Mouse (Mus musculus) kidney, adult 2 months (tissue): ENCODE measurements around the gene Trrap. TPM values are rescaled to one million over a fixed set of nuclear protein-coding genes. Genes with fewer than 3 reads are reported as not detected.

ENCODE experiments used
- DNase-seq: peaks from one replicate; pipeline ENCODE4 v3.0.0; 2021
- H3K27ac ChIP-seq: fragments of 200-500 bp; 2 replicates; pipeline ENCODE4 v1.5.1; 2012; ENCODE audit warnings: low read depth, low read length, control low read depth, inconsistent platforms; ENCODE audit not compliant: insufficient read depth
- H3K27me3 ChIP-seq: fragments of 200-500 bp; replicated peaks from 2 replicates; pipeline ENCODE4 v1.6.1; 2012; ENCODE audit warnings: mild to moderate bottlenecking, moderate library complexity, low read length, inconsistent platforms; ENCODE audit not compliant: control insufficient read depth, insufficient read depth
- H3K36me3 ChIP-seq: fragments of 200-500 bp; 2 replicates; pipeline ENCODE4 v1.6.1; 2012; ENCODE audit warnings: mild to moderate bottlenecking, moderate library complexity, low read length, inconsistent platforms; ENCODE audit not compliant: control insufficient read depth, insufficient read depth
- H3K4me1 ChIP-seq: fragments of 200-500 bp; 2 replicates; pipeline ENCODE4 v1.6.1; 2011; ENCODE audit warnings: low read length; ENCODE audit not compliant: control insufficient read depth, insufficient read depth
- H3K4me3 ChIP-seq: fragments of 200-500 bp; 2 replicates; pipeline ENCODE4 v1.5.1; 2011; ENCODE audit warnings: mild to moderate bottlenecking, low read depth, low read length, control low read depth; ENCODE audit not compliant: insufficient read depth
- CTCF ChIP-seq: fragments of 200-500 bp; conservative IDR thresholded peaks from 2 replicates; pipeline ENCODE4 v1.5.1; 2011; ENCODE audit warnings: low read depth, mild to moderate bottlenecking, control low read depth, low read length, moderate library complexity, mixed read lengths; ENCODE audit not compliant: insufficient read depth, insufficient read length
- POLR2A ChIP-seq: fragments of 200-500 bp; IDR thresholded peaks from one replicate; pipeline ENCODE4 v1.6.1; 2011; ENCODE audit warnings: low read depth, low read length, control low read depth
- WGBS: fragments of 180-500 bp; shearing (Covaris S2); methylation state at CpG from one replicate; pipeline ENCODE4 v1.1.7; 2018; 5-methylcytosine and 5-hydroxymethylcytosine counted together
- polyA plus RNA-seq: library from polyadenylated mRNA; depleted of rRNA; stranded (reverse); fragments of >200 nt; gene quantifications from 2 replicates; pipeline ENCODE4 v1.2.3, GENCODE M21; 2012

Trrap gene
- polyA plus RNA-seq, 1 experiment = 71.7 TPM

DNA sequence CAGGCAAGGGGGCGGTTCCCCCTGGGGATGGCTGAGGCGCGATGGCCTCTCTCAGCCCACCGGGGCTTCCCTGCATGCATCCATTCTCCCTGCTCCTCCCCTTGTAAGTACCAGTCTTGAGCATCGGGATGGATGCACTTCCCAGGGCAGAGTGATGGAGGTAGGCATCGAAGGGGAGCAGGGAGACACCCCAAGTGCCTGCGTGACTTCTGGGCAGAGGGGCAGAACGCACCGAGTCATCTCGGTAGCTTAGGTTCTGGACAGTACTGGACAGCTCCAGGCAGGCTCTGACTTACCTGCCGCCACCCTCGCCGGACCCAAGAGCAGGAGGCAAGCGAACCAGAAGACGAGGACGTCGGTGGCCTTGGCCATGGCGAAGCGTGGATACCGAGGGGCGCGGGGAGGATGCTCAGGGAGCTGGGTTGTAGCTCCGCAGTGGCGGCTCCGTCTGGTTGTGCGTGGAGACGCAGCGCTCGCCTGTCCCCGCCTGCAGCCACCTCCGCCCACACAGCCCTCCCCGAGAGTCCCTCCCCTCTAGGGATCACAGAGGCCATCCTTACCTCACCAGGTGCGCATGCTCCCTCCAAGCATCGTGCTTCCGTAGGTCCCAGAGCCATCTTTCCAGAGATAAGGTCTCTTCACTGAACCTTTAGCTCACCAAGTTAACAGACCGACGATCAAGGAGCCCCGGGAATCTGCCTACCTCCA lies 6.2 kb upstream of the Trrap start, which contains the start of gene Tmem130:
Gene Tmem130, minus strand, starts transcription at position 658 of the 708 bp plus-strand sequence.
- no peaks in the 10 kb centered on the region for H3K27me3 ChIP-seq
- WGBS = 2% methylated on average over 38 of the region's 38 CpGs
- no peaks in the 10 kb centered on the region for H3K36me3 ChIP-seq
- DNase-seq = peak; percentile 38
- no peak for TF ChIP-seq CTCF
- no peak for TF ChIP-seq POLR2A
- H3K4me3 ChIP-seq = 0 out of 2 replicates have a peak within 1 kb of the TSS, but pooled peaks have one; percentile 1
- H3K4me1 ChIP-seq = peaks cover under 1% of the 10 kb centered on the region; the same call in 1 of the 2 replicates
- H3K27ac ChIP-seq = no peak within 1 kb of the TSS

GRCm38 (mm10) chr5:144766026-144766425 lies 1.5 kb upstream of the Trrap start:
- Histone ChIP-seq H3K4me3 (no peak overlapping the region), H3K27ac (no peak overlapping the region), H3K4me1 (peaks cover 5% of the 10 kb centered on the region; the same call in 1 of the 2 replicates), H3K36me3 (no peaks in the 10 kb centered on the region), H3K27me3 (no peaks in the 10 kb centered on the region)
- TF ChIP-seq CTCF (no peak), POLR2A (no peak)
- 32% methylated on average over 7 of the region's 7 CpGs for WGBS
- DNase-seq = peak; percentile 82

DNA sequence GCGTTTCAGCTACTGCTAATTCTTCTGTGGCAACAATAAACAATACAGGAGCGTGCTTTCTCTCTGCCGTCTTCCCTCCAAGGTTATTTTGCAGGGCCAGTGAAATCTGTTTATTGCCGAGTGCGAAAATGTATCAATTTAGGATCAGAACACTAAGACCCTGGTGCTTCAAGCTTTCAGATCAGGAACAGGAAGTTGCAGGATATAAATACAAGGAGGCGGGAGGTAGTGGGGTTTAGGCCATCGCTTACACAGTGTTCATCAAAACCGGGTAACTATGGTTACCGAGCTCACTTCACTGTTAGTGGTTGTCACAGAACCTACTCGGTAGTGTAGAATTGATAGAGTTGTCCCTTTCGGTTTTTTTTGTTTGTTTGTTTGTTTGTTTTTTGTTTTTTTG lies 886 bp upstream of the Trrap start:
- no peaks in the 10 kb centered on the region for H3K36me3 ChIP-seq
- TF ChIP-seq CTCF (no peak), POLR2A (no peak)
- DNase-seq = no peak
- no peak overlapping the region for H3K27ac ChIP-seq
- 66% methylated on average over 11 of the region's 11 CpGs for WGBS
- peaks cover 5% of the 10 kb centered on the region; the same call in 1 of the 2 replicates for H3K4me1 ChIP-seq
- H3K4me3 ChIP-seq = no peak overlapping the region
- no peaks in the 10 kb centered on the region for H3K27me3 ChIP-seq

DNA sequence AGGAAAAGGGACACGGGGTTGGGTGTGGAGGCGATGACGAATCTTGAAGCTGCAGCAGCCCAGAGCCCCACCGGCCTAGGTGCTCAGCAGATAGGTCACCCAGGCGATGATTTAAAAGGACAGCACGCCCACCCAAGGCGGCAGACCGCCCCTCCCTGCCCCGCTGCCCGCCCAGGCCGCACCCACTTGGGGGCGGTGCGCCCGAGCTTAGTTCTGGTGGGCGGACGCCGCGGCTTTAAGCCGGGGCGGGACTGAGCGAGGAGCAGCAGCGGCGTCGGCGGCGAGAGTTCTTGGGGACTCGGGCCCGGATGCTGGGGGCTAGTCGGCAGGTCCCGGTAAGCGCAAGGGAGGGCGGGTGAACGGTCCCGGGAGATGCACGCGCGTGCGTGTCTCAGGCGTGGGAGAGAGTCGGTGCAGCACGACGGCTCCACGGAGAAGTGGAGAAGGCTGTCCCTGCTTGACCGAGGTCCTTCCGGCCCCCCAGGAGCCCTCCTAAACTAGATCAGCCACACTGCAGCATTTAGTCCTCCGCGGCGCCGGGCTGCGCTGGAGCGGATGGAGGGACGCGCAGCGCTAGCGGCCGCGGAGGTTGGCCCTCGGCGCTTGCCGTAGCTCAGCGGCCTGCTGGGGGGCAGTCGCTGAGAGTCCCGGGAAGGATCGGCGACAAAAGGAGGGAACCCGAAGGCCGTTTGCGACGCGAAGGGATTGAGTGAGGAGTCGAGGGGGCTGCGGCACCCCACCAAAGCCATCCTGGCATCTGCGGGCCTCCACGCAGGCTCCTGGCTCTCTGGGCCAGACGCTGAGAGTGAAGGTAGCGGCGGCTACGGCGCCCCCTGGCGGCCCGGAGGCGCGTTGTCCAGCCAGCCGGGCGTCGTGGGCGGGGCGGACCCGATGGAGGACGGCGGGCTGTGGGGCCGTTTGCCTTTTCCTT lies 644 bp downstream of the Trrap start:
- Histone ChIP-seq H3K36me3 (no peaks in the 10 kb centered on the region), H3K27me3 (no peaks in the 10 kb centered on the region), H3K27ac (peak overlapping the region; percentile 99), H3K4me3 (peak overlapping the region; percentile 96), H3K4me1 (peaks cover 5% of the 10 kb centered on the region; the same call in 1 of the 2 replicates)
- peak; percentile 93 for DNase-seq
- peak; percentile 56 for TF ChIP-seq CTCF
- TF ChIP-seq POLR2A = peak; percentile 40
- WGBS = under 1% methylated on average over 92 of the region's 92 CpGs

DNA sequence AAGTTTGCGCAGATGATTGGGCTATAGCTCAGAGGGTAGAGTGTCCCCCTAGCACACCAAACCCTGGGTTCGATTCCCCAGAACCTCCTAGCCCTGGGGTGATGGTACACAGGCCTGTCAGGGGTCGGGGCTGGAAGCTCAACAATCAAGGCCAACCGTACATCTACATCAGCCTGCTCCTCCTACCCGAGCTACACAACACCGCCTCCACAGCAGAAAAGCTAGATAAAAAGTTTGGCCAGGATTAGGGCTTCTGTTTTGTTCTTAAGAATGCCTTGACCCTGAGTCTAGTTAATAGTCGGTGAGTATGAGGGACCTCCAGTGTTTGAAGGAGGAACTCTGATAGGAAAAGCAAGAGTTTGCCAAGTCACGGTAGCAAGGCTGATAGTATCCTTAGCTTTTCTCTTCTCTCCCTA lies 1.5 kb downstream of the Trrap start:
- 12% methylated on average over 8 of the region's 8 CpGs for WGBS
- Histone ChIP-seq H3K4me1 (peaks cover 5% of the 10 kb centered on the region; the same call in 1 of the 2 replicates), H3K36me3 (no peaks in the 10 kb centered on the region), H3K27ac (no peak overlapping the region), H3K27me3 (no peaks in the 10 kb centered on the region), H3K4me3 (peak overlapping the region; percentile 96)
- TF ChIP-seq CTCF (no peak), POLR2A (no peak)
- DNase-seq = no peak

GRCm38 (mm10) chr5:144773231-144773630 lies 5.7 kb downstream of the Trrap start:
- 94% methylated on average over 6 of the region's 6 CpGs for WGBS
- no peaks in the 10 kb centered on the region for H3K4me1 ChIP-seq
- H3K27ac ChIP-seq = no peak overlapping the region
- DNase-seq = no peak
- H3K36me3 ChIP-seq = no peaks in the 10 kb centered on the region; the same call in 1 of the 2 replicates
- H3K27me3 ChIP-seq = no peaks in the 10 kb centered on the region
- TF ChIP-seq POLR2A (no peak), CTCF (no peak)
- no peak overlapping the region for H3K4me3 ChIP-seq
